Mouse (Mus musculus): ENCODE data around the gene Tenm2.

GRCm38 (mm10) chr11:37009243-37009642 is 226.5 kb downstream of the Tenm2 start:
- TF ChIP-seq POLR2A (IDR thresholded peaks at IDR 0.05; ENCODE audit: low read depth, low read length) (no peak), CTCF (IDR thresholded peaks at IDR 0.05; ENCODE audit: extremely low read depth, insufficient read length, insufficient replicate concordance, low read depth, low read length) (no peak)

All from small intestine, adult 2 months (tissue).